Mouse (Mus musculus): ENCODE measurements around the gene Id1. TPM values are rescaled to one million over a fixed set of nuclear protein-coding genes. Genes with fewer than 3 reads are reported as not detected.
A peak's percentile ranks its signal among the peaks of the same experiment; 100 is the strongest.

The Id1 gene
- total and polyA plus RNA-seq, 3 experiments = 0.93 TPM; not detected in 2

DNA sequence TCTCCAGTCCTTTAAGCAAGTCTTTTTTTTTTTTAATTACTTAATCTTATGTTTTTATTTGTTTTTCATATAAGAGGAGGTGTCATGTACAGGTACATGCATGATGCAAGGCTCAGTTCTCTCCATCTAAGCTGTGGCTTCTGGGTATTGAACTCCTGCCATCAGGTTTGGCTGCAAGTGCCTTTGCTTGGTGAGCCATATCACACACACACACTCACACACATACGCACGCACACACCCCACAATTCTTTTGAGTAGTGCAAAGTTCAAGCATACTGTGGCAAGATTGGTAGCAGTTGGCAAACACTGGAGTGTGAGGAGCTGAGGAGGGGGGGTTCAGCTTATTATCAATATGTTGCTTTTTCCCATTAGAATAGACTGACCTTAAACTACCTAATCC, 2.9 kb upstream of the Id1 start:
- H3K9ac ChIP-seq (ENCODE audit: insufficient read depth, low read depth) = no peak overlapping the region
- H3K9me3 ChIP-seq (replicated peaks; ENCODE audit: low read length) = peaks cover 6% of the 10 kb centered on the region
- dilution Hi-C loops (cut with MboI; ENCODE audit: extremely low pct_ligation_motif_present, extremely low pct_unique_long_range_greater_than_20kb, low sequenced_read_pairs) = no loop called here

DNA sequence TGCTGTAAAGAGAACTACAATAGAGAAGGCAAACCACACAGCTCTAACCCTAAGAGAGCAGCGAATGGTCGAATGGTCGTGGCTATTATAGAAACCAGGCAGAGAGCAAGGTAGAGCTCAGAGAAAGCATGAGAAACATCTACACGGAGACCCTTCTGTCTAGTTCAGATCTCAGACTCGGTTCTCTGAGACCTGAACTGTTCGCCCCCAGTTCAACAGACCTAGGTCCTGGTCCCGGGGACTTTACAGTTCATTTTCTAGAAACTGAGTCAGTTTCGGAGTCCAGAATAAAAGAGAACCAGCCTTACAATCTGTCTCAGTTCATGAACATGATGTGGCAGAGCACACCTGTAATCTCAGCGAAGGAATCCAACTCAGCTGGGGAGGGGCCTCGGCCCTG, 1.6 kb upstream of the Id1 start:
- Histone ChIP-seq H3K79me2 (replicated peaks; ENCODE audit: control insufficient read depth, extremely low read depth, insufficient read depth, poor library complexity, severe bottlenecking) (no peaks in the 10 kb centered on the region), H3K9ac (ENCODE audit: insufficient read depth, low read depth) (no peak overlapping the region), H3K27ac (ENCODE audit: insufficient read depth, low read depth) (no peak overlapping the region), H3K36me3 (replicated peaks in 1 of 2; ENCODE audit: control insufficient read depth in 1 of 2, insufficient read depth in 1 of 2, low read length in 1 of 2) (no peaks in the 10 kb centered on the region), H3K9me3 (replicated peaks; ENCODE audit: low read length) (peaks cover 6% of the 10 kb centered on the region), H3K4me1 (ENCODE audit: control insufficient read depth in 1 of 2, insufficient read depth in 2 of 2) (peaks cover 11% of the 10 kb centered on the region in 2 experiments), H3K4me2 (ENCODE audit: insufficient read depth, low read depth, poor library complexity, severe bottlenecking) (peak overlapping the region; percentile 79), H3K27me3 (replicated peaks) (peaks cover 68% of the 10 kb centered on the region), H3K4me3 (replicated peaks in 1 of 3; ENCODE audit: low read depth in 2 of 3, low read length in 2 of 3, poor library complexity in 1 of 3) (no peak overlapping the region)
- in situ Hi-C loops (cut with MboI; ENCODE audit: low pct_ligation_motif_present, low pct_unique_long_range_greater_than_20kb, low sequenced_read_pairs) (no loop called here), dilution Hi-C loops (cut with MboI; ENCODE audit: extremely low pct_ligation_motif_present, extremely low pct_unique_long_range_greater_than_20kb, low sequenced_read_pairs) (no loop called here)
- TF ChIP-seq MEF2A (IDR thresholded peaks at IDR 0.05; ENCODE audit: borderline replicate concordance, low read depth, low read length) (no peak), JUN (IDR thresholded peaks at IDR 0.05; ENCODE audit: insufficient read depth, low read depth, low read length) (no peak), UBTF (IDR thresholded peaks at IDR 0.05; ENCODE audit: low read depth, low read length) (no peak), ZC3H11A (IDR thresholded peaks at IDR 0.05; ENCODE audit: low read depth, low read length) (no peak), TBP (conservative IDR thresholded peaks at IDR 0.05; ENCODE audit: low read depth, low read length) (no peak), SMC3 (IDR thresholded peaks at IDR 0.05; ENCODE audit: low read depth, low read length) (no peak)
- DNase-seq (ENCODE audit: extremely low read depth) = no peak

More for the DNA sequence above, 2.9 kb upstream of the Id1 start:
- Histone ChIP-seq H3K79me2 (replicated peaks; ENCODE audit: control insufficient read depth, extremely low read depth, insufficient read depth, poor library complexity, severe bottlenecking) (no peaks in the 10 kb centered on the region), H3K4me1 (ENCODE audit: control insufficient read depth in 1 of 2, insufficient read depth in 2 of 2) (peaks cover 8 to 11% of the 10 kb centered on the region in 2 experiments), H3K36me3 (replicated peaks in 1 of 2; ENCODE audit: control insufficient read depth in 1 of 2, insufficient read depth in 1 of 2, low read length in 1 of 2) (no peaks in the 10 kb centered on the region), H3K27me3 (replicated peaks) (peaks cover 60% of the 10 kb centered on the region), H3K4me2 (ENCODE audit: insufficient read depth, low read depth, poor library complexity, severe bottlenecking) (no peak overlapping the region), H3K27ac (ENCODE audit: insufficient read depth, low read depth) (no peak overlapping the region), H3K4me3 (replicated peaks in 1 of 3; ENCODE audit: low read depth in 2 of 3, low read length in 2 of 3, poor library complexity in 1 of 3) (no peak overlapping the region)
- TF ChIP-seq KAT2A (IDR thresholded peaks at IDR 0.05; ENCODE audit: insufficient replicate concordance, low read length) (no peak), ZMIZ1 (IDR thresholded peaks at IDR 0.05; ENCODE audit: low read depth, low read length) (no peak), UBTF (IDR thresholded peaks at IDR 0.05; ENCODE audit: low read depth, low read length) (no peak), E2F4 (IDR thresholded peaks at IDR 0.05; ENCODE audit: insufficient replicate concordance, low read depth, low read length) (no peak), MAFK (IDR thresholded peaks at IDR 0.05; ENCODE audit: insufficient replicate concordance, low read length) (no peak)
- DNase-seq (ENCODE audit: extremely low read depth) = no peak
- in situ Hi-C loops (cut with MboI; ENCODE audit: low pct_ligation_motif_present, low pct_unique_long_range_greater_than_20kb, low sequenced_read_pairs) = no loop called here

GRCm38 (mm10) chr2:152734984-152735383, 1.1 kb upstream of the Id1 start:
- in situ Hi-C loops (cut with MboI; ENCODE audit: low pct_ligation_motif_present, low pct_unique_long_range_greater_than_20kb, low sequenced_read_pairs) = loop anchor here (5.0 kb wide), 1 partner anchor 33 kb away; no protein-coding TSS in a partner anchor
- peak; percentile 46 for DNase-seq (ENCODE audit: extremely low read depth)
- no peak overlapping the region for H3K4me3 ChIP-seq (replicated peaks in 1 of 3; ENCODE audit: low read depth in 2 of 3, low read length in 2 of 3, poor library complexity in 1 of 3)
- no peaks in the 10 kb centered on the region for H3K79me2 ChIP-seq (replicated peaks; ENCODE audit: control insufficient read depth, extremely low read depth, insufficient read depth, poor library complexity, severe bottlenecking)
- H3K36me3 ChIP-seq (replicated peaks in 1 of 2; ENCODE audit: control insufficient read depth in 1 of 2, insufficient read depth in 1 of 2, low read length in 1 of 2) = no peaks in the 10 kb centered on the region
- TF ChIP-seq TCF12 (IDR thresholded peaks at IDR 0.05; ENCODE audit: low read depth, low read length) (0 out of 2 replicates have a peak, but pooled peaks have one; percentile 23), CTCF (conservative IDR thresholded peaks at IDR 0.05 in 1 of 2, IDR thresholded peaks at IDR 0.05 in 1 of 2; ENCODE audit: low read depth in 2 of 2, low read length in 2 of 2) (no peak), ZNF384 (IDR thresholded peaks at IDR 0.05; ENCODE audit: low read depth, low read length) (peak; percentile 33; the same call in 1 of the 2 replicates), SIN3A (IDR thresholded peaks at IDR 0.05; ENCODE audit: low read length) (peak; percentile 58; the same call in 1 of the 2 replicates), ZKSCAN1 (IDR thresholded peaks at IDR 0.05; ENCODE audit: borderline replicate concordance, low read depth, low read length) (no peak), MXI1 (IDR thresholded peaks at IDR 0.05; ENCODE audit: low read depth, low read length) (peak; percentile 68; the same call in 1 of the 2 replicates), ELF1 (IDR thresholded peaks at IDR 0.05; ENCODE audit: low read depth, low read length) (no peak), USF2 (conservative IDR thresholded peaks at IDR 0.05; ENCODE audit: low read depth, low read length) (no peak)
- H3K4me1 ChIP-seq (ENCODE audit: control insufficient read depth in 1 of 2, insufficient read depth in 2 of 2) = peaks cover 6 to 11% of the 10 kb centered on the region in 2 experiments
- peak overlapping the region; percentile 79 for H3K4me2 ChIP-seq (ENCODE audit: insufficient read depth, low read depth, poor library complexity, severe bottlenecking)
- dilution Hi-C loops (cut with MboI; ENCODE audit: extremely low pct_ligation_motif_present, extremely low pct_unique_long_range_greater_than_20kb, low sequenced_read_pairs) = no loop called here
- peaks cover 68% of the 10 kb centered on the region for H3K27me3 ChIP-seq (replicated peaks)
- no peak overlapping the region for H3K9ac ChIP-seq (ENCODE audit: insufficient read depth, low read depth)
- no peak overlapping the region for H3K27ac ChIP-seq (ENCODE audit: insufficient read depth, low read depth)
- H3K9me3 ChIP-seq (replicated peaks; ENCODE audit: low read length) = peaks cover 6% of the 10 kb centered on the region
